Mouse (Mus musculus) spleen, adult 2 months (tissue): ENCODE data around the gene Atp5d.

Experiments
- CTCF ChIP-seq: fragments of 200-500 bp; IDR thresholded peaks from 2 replicates; pipeline ENCODE4 v1.5.1; 2011; ENCODE audit warnings: mild to moderate bottlenecking, inconsistent platforms; ENCODE audit not compliant: insufficient read depth, insufficient read length, insufficient replicate concordance; ENCODE audit errors: extremely low read depth
- POLR2A ChIP-seq: fragments of 200-500 bp; IDR thresholded peaks from 2 replicates; pipeline ENCODE4 v1.6.1; 2011; ENCODE audit warnings: low read depth, low read length, inconsistent platforms

- TF ChIP-seq POLR2A (no peak), CTCF (no peak)
Observed at GRCm38 (mm10) chr10:80130403-80131031, 7.9 kb upstream of the Atp5d start.
